Mouse (Mus musculus) midbrain, embryonic 14.5 days (tissue): ENCODE data around the gene Lrch1. TPM values are rescaled to one million over a fixed set of nuclear protein-coding genes. Genes with fewer than 3 reads are reported as not detected.

Experiments used
- ATAC-seq: fragments of 200-750 bp; cut with Nextera tagmentation; 2 replicates; pipeline ENCODE4 v1.8.0; 2017; ENCODE audit warnings: moderate number of reproducible peaks, moderate library complexity; ENCODE audit not compliant: low FRiP score, low TSS enrichment
- DNase-seq: peaks from one replicate; pipeline ENCODE4 v3.0.0-alpha.2; 2015
- H3K27ac ChIP-seq: fragments of 300-500 bp; sonication (generic); replicated peaks from 2 replicates; pipeline ENCODE4 v1.5.1; 2014; ENCODE audit warnings: mild to moderate bottlenecking, low read depth, low read length, moderate library complexity
- H3K27me3 ChIP-seq: fragments of 300-500 bp; sonication (generic); 2 replicates; pipeline ENCODE4 v1.6.1; 2014; ENCODE audit warnings: low read length, control low read depth, mixed read lengths; ENCODE audit not compliant: control insufficient read depth, insufficient read depth
- H3K36me3 ChIP-seq: fragments of 300-500 bp; sonication (generic); 2 replicates; pipeline ENCODE4 v1.6.1; 2014; ENCODE audit warnings: low read length, control low read depth; ENCODE audit not compliant: control insufficient read depth, insufficient read depth
- H3K4me1 ChIP-seq: fragments of 300-500 bp; sonication (generic); 2 replicates; pipeline ENCODE4 v1.6.1; 2014; ENCODE audit warnings: mild to moderate bottlenecking, antibody characterized with exemption, low read length, control low read depth; ENCODE audit not compliant: control insufficient read depth, insufficient read depth
- H3K4me2 ChIP-seq: fragments of 300-500 bp; sonication (generic); 2 replicates; pipeline ENCODE4 v1.6.1; 2014; ENCODE audit warnings: mild to moderate bottlenecking, low read length, moderate library complexity
- H3K4me3 ChIP-seq: fragments of 300-500 bp; sonication (generic); replicated peaks from 2 replicates; pipeline ENCODE4 v1.5.1; 2014; ENCODE audit warnings: low read depth, low read length
- H3K9ac ChIP-seq: fragments of 300-500 bp; sonication (generic); replicated peaks from 2 replicates; pipeline ENCODE4 v1.6.1; 2014; ENCODE audit warnings: mild to moderate bottlenecking, low read length, moderate library complexity
- H3K9me3 ChIP-seq: fragments of 300-500 bp; sonication (generic); 2 replicates; pipeline ENCODE4 v1.6.1; 2016; ENCODE audit warnings: low read length, control low read depth, mixed read lengths; ENCODE audit not compliant: control insufficient read depth
- WGBS: fragments of 180-500 bp; shearing (Covaris S2); extraction: QIAGEN DNeasy Blood & Tissue Kit; methylation state at CpG from one replicate; pipeline ENCODE4 v1.1.7; 2014; 5-methylcytosine and 5-hydroxymethylcytosine counted together
- polyA plus RNA-seq: library from polyadenylated mRNA; unstranded; fragments of >200 nt; fragmentation: Nextera tagmentation; extraction: Ambion mirVana; gene quantifications from 2 replicates; pipeline ENCODE4 v1.2.1, GENCODE M21; 2014

Gene Lrch1
- polyA plus RNA-seq, 1 experiment from 2014 or later: 19.4 TPM

GRCm38 (mm10) chr14:74882754-74883153 lies 64.9 kb downstream of the Lrch1 start:
- WGBS: 76% methylated on average over 3 of the region's 3 CpGs
- no peak overlapping the region for H3K27ac ChIP-seq
- H3K4me1 ChIP-seq: peaks cover 15% of the 10 kb centered on the region
- no peaks in the 10 kb centered on the region for H3K36me3 ChIP-seq
- no peaks in the 10 kb centered on the region for H3K9me3 ChIP-seq
- no peak overlapping the region for H3K4me2 ChIP-seq
- H3K4me3 ChIP-seq: no peak overlapping the region
- ATAC-seq (no peak), DNase-seq (no peak)
- no peak overlapping the region for H3K9ac ChIP-seq
- no peaks in the 10 kb centered on the region for H3K27me3 ChIP-seq

- no peaks in the 10 kb centered on the region for H3K9me3 ChIP-seq
- no peak for ATAC-seq
- no peak for DNase-seq
- H3K4me1 ChIP-seq: peaks cover 15% of the 10 kb centered on the region
- no peak overlapping the region for H3K4me3 ChIP-seq
- H3K27ac ChIP-seq: no peak overlapping the region
- H3K4me2 ChIP-seq: no peak overlapping the region
- 84% methylated on average over 10 of the region's 10 CpGs for WGBS
- H3K36me3 ChIP-seq: no peaks in the 10 kb centered on the region
- H3K9ac ChIP-seq: no peak overlapping the region
- H3K27me3 ChIP-seq: no peaks in the 10 kb centered on the region
Measured at GRCm38 (mm10) chr14:74880868-74881267, 66.8 kb downstream of the Lrch1 start.

- Histone ChIP-seq H3K4me1 (peaks cover 9% of the 10 kb centered on the region), H3K9me3 (no peaks in the 10 kb centered on the region), H3K4me3 (no peak overlapping the region), H3K27me3 (no peaks in the 10 kb centered on the region), H3K27ac (no peak overlapping the region), H3K4me2 (no peak overlapping the region), H3K9ac (no peak overlapping the region), H3K36me3 (no peaks in the 10 kb centered on the region)
- ATAC-seq (no peak), DNase-seq (no peak)
- 65% methylated on average over 10 of the region's 10 CpGs for WGBS
Measured at GRCm38 (mm10) chr14:74879480-74879879, 68.2 kb downstream of the Lrch1 start.

- Histone ChIP-seq H3K27ac (no peak overlapping the region), H3K4me2 (no peak overlapping the region), H3K9ac (no peak overlapping the region), H3K27me3 (no peaks in the 10 kb centered on the region), H3K9me3 (no peaks in the 10 kb centered on the region), H3K36me3 (no peaks in the 10 kb centered on the region), H3K4me3 (no peak overlapping the region), H3K4me1 (no peaks in the 10 kb centered on the region)
- 75% methylated on average over 5 of the region's 5 CpGs for WGBS
- DNase-seq: no peak
- no peak for ATAC-seq
Measured at GRCm38 (mm10) chr14:74877287-74877686, 70.4 kb downstream of the Lrch1 start.

- ATAC-seq (no peak), DNase-seq (no peak)
- Histone ChIP-seq H3K9me3 (no peaks in the 10 kb centered on the region), H3K4me1 (peaks cover 13% of the 10 kb centered on the region), H3K4me2 (no peak overlapping the region), H3K27ac (no peak overlapping the region), H3K4me3 (no peak overlapping the region), H3K9ac (no peak overlapping the region), H3K36me3 (no peaks in the 10 kb centered on the region), H3K27me3 (no peaks in the 10 kb centered on the region)
- WGBS: 71% methylated on average over 4 of the region's 4 CpGs
Measured at GRCm38 (mm10) chr14:74871220-74871619, 76.5 kb downstream of the Lrch1 start.

GRCm38 (mm10) chr14:74868902-74869230 lies 78.8 kb downstream of the Lrch1 start:
- Histone ChIP-seq H3K4me1 (peaks cover 20% of the 10 kb centered on the region), H3K4me2 (no peak overlapping the region), H3K27ac (no peak overlapping the region), H3K9ac (no peak overlapping the region), H3K36me3 (no peaks in the 10 kb centered on the region), H3K27me3 (no peaks in the 10 kb centered on the region), H3K4me3 (no peak overlapping the region), H3K9me3 (no peaks in the 10 kb centered on the region)
- no peak for DNase-seq
- 93% methylated on average over 4 of the region's 4 CpGs for WGBS
- ATAC-seq: no peak

- WGBS: 85% methylated on average over 2 of the region's 2 CpGs
- DNase-seq: no peak
- Histone ChIP-seq H3K4me2 (no peak overlapping the region), H3K9me3 (no peaks in the 10 kb centered on the region), H3K36me3 (no peaks in the 10 kb centered on the region), H3K4me3 (no peak overlapping the region), H3K27me3 (no peaks in the 10 kb centered on the region), H3K9ac (no peak overlapping the region), H3K27ac (no peak overlapping the region), H3K4me1 (peaks cover 20% of the 10 kb centered on the region)
- ATAC-seq: no peak
Measured at GRCm38 (mm10) chr14:74868188-74868901, 79.3 kb downstream of the Lrch1 start.

- ATAC-seq: no peak
Measured at GRCm38 (mm10) chr14:74867076-74868042, 80.3 kb downstream of the Lrch1 start.

More at GRCm38 (mm10) chr14:74867076-74868042, 80.3 kb downstream of the Lrch1 start:
- no peak overlapping the region for H3K27ac ChIP-seq
- H3K36me3 ChIP-seq: no peaks in the 10 kb centered on the region
- H3K4me3 ChIP-seq: no peak overlapping the region
- peak overlapping the region; percentile 27; the same call in 1 of the 2 replicates for H3K9ac ChIP-seq
- H3K4me2 ChIP-seq: peak overlapping the region; percentile 40
- WGBS: 23% methylated on average over 20 of the region's 20 CpGs
- no peaks in the 10 kb centered on the region for H3K9me3 ChIP-seq
- no peaks in the 10 kb centered on the region for H3K27me3 ChIP-seq
- peak; percentile 48 for DNase-seq
- peaks cover 20% of the 10 kb centered on the region for H3K4me1 ChIP-seq
